Mouse (Mus musculus) olfactory bulb, adult 2 months (tissue): ENCODE measurements around the gene Klhl29.

Experiments used
- CTCF ChIP-seq: fragments of 200-500 bp; IDR thresholded peaks from 2 replicates; pipeline ENCODE4 v1.5.1; 2012; ENCODE audit warnings: low read depth, mild to moderate bottlenecking, low read length, moderate library complexity; ENCODE audit not compliant: insufficient read depth
- POLR2A ChIP-seq: fragments of 200-500 bp; IDR thresholded peaks from 2 replicates; pipeline ENCODE4 v1.6.1; 2012; ENCODE audit warnings: mild to moderate bottlenecking, low read depth, low read length, moderate library complexity; ENCODE audit not compliant: insufficient read depth

GRCm38 (mm10) chr12:5119286-5119685, 256.2 kb downstream of the Klhl29 start:
- TF ChIP-seq CTCF (no peak), POLR2A (no peak)
